Mouse (Mus musculus): ENCODE measurements around the gene Sept5.

Sept5 gene

DNA sequence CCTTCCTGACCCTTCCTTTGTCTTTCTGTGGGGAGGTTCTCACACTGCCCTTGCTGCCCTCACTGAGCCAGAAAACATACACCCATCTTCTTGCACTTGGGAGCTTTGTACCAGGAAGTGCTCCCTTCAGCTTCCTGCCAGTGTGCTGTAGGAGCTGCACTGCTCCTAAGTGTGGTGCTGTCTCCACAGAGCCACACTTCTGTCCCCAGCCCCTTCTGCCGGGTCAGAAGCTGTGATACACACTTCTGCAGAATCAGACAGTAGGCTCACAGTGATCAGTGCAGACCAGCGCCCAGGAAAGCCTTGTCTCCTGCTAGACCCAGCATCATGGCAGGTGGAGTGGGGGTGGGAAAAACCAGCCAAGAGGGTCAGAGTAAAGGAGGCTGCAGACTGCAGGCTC is 3.1 kb upstream of the Sept5 start:
- DNase-seq (ENCODE audit: low spot score in 2 of 2), result no peak

DNA sequence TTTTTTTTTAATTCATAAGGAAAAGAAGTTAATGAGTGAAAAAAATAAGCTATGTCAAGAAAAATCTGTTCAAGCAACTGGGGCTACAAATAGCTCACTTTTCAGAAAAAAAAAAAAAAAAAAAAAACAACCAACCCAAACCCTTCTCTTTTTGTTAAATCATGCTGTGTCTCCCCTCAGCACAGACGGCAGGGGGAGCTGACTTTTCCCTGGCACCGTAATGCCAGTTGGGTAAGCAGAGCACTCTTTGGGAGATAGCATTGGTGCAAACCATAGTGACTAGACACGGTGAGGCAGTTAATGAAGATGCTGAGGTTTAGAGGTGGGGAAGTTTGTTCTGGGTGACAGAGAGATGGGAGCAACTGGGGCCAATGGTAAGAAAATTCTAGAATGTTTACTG is 2.3 kb upstream of the Sept5 start:
- DNase-seq (ENCODE audit: low spot score in 2 of 2), result no peak

DNA sequence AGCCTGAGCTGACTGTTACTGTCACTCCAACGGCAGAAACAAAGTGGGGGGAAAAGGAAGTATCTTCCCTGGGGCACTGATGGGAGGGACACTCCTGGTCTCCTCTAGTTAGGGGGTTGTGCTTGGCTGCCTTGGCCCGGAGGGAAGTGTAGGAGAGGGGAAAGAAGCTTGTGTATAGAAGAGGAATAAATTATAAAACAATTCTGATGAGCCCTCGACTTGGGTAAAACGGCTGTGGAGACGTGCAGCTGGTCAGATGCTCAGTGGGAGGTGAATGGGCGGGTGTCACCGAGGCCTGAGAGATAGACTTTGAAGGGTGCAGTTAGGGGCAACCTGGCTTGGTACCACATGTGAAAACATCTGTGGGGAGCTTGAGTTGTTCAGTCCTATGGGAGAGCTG is 1.4 kb upstream of the Sept5 start:
- no peak for DNase-seq (ENCODE audit: low spot score in 2 of 2)

DNA sequence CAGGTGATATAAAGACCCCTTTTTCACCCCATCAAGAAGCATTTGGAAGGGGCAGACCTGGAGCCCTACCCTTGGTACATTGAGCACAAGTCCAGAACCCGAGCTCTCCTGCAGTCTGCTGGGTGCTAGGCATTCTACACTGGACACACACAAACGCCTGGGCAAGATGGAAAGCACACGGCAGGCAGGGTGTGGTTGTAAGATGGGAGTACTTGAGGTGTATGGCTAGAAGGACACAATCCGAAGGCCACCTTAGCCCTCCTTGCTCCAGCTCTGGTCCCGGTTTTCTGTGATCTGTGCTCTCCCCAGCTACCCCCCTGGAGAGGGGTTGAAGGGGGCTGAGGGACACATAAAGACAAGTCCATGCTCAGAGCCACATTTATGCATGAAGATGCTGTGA is 537 bp upstream of the Sept5 start:
- DNase-seq (ENCODE audit: low spot score in 2 of 2), result no peak

DNA sequence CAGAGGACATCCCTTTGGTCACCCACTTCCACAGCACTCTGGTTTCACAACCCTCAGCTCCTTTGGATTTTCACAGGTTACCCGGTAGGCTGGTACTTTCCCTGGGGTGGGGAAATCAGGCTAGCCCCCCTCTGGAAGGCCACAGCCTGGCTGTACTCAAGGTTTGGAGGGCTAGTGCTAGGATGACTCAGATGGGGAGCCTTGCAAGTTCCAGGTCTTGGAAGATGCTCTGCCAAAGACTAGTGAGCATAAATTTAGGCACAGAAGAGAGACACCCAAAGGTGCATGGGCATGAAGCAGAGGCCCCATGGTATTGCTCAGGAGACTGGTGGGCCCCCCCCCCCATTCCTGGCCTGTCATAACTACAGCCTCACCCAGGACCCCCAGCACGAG is 810 bp downstream of the Sept5 start:
- DNase-seq (ENCODE audit: low spot score in 2 of 2), result no peak

DNA sequence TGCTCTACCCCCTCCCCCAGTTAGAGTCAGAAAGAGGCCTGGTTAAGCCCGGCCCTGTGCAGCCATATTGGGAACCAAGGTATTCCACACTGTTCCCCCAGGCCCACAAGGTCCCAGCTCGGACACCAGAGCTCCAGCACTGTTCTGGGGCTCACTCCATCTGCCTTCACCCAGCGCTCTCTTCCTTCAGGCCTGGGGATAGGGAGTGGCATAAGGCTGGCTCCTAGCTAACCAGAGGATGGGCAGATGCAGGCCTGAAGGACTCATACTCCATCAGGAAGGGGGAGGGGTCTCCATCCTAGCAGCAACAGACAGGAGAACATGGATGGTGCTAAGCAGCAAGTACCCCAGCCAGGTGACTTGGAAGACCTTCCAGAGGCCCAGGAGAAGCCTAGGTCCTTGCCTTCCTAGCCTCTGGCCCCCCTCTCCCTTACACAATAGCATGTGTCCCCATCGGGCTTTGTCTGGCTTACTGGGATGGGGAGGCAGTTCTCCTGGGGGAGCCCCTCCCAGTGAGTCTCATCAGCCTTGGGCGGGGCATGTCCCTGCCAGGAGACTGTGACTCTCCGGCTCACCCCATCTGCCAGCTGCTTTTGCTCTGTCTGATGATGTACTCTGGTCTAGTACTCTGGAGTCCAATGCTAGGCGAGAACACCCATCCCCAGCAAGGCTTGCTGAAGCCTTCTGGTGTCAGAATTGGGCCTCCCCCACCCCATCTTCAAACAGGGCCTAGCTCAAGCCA is 1.4 kb downstream of the Sept5 start:
- DNase-seq (ENCODE audit: low spot score in 2 of 2), result no peak

DNA sequence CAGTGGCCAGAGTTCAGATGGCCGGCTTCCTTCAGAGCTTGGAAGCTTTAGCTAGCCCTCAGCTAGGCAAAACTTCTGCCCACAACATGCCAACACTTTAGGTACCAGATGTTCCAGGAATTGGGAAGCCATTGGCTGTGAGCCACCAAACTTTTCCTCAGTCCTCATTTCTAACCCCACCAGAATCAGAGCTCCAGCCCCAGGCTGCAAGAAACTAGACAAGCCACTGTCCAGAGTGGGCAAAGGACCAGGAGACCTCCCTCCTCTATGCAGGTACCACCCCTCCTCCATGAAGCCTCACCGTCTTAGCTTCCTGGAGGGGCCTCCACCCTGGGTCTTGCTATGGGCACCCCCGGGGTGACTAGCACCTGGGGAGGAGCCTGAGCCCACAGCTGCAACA is 2.6 kb downstream of the Sept5 start:
- DNase-seq (ENCODE audit: low spot score in 2 of 2), result no peak

DNA sequence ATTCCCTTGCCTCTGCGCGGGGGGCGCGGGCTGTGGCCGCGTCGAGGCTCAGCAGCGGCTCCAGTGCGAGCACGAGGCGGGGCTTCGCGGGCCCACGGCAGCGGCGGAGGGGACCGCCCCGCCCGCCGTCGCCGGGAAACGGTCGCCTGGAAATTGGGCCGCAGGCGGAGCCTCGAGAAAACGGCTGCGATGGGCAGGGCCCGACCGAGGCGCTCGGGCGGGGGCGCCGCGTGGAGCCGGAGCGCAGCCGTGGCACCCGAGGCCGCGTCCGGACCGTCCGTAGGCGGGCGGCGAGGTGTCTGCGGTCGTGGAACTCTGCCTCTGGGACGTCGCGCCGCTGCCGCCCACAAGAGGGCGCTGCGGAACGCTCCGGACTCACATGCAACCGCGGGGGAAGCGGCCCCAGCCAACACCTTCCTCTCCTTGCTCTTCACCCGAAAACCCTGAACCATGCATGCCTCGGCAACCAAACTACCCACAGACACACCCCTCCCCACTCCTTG is 3.3 kb downstream of the Sept5 start, which contains the start of gene Gm49601:
Gm49601 (minus strand) TSS at position 52 of the 503 bp plus-strand sequence.
- DNase-seq (ENCODE audit: low spot score in 2 of 2), result peak; percentile 55 to 70

DNA sequence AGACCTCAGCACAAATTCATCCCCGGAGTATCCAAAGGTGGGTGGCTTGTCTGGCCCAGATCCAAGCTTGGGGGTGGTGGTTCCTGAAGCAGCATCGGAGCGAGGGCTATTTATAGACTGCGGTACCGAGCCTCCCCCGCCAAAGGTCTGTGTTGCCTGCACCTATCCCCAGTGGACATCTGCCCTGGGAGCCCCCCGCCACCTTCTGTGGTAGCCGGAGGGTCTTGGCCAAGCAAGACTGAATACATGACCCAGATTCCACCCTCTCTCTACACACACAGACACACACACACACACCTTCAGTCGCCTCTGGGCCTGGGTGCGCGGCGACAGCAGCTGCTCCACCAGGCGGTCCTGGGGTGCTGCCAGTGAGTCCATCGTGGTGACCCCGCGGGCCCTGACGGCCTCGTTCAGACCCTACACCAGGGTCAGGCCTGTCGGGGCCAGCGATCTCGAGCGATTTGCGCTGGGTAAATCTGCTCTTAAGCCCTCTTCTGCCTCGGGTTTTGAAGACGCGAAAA is 3.9 kb downstream of the Sept5 start:
- no peak for DNase-seq (ENCODE audit: low spot score in 2 of 2)

DNA sequence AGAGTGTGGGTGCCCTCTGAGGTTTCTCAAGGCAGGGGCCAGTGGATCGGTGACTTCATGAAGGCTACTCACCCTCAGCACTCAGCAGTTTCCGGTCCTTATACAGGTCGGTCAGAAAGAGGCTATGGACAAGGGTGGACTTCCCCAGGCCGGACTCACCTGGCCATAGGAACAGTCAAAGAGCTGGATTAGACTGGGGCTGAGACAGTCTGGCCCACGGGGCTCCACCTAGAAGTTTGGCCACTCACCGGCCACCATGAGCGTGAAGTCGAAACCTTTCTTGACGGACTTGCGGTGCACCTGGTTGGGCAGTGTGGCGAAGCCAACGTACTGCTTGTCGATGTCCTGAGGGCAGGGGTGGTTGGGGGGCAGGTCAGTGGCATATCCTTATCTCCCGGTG is 4.7 kb downstream of the Sept5 start:
- DNase-seq (ENCODE audit: low spot score in 2 of 2), result no peak

DNA sequence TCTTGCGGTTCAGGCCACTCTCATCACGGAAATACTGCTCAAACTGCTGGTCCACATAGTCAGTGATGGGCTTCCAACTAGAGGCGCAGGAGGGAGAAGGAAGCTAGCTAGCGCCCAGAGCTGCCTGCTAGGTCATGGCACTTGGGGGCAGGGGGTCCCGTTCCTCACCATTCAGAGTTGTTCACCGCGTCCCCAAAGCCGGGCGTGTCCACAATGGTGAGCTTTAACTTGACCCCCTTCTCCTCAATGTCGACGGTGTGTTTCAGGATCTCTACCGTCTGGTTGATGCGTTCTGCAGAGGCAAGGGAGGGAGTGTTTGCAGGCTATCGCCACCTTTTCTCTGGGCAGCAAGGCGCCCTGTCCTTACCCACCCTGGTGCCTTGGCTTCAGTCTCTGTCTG is 5.1 kb downstream of the Sept5 start:
- no peak for DNase-seq (ENCODE audit: low spot score in 2 of 2)

DNA sequence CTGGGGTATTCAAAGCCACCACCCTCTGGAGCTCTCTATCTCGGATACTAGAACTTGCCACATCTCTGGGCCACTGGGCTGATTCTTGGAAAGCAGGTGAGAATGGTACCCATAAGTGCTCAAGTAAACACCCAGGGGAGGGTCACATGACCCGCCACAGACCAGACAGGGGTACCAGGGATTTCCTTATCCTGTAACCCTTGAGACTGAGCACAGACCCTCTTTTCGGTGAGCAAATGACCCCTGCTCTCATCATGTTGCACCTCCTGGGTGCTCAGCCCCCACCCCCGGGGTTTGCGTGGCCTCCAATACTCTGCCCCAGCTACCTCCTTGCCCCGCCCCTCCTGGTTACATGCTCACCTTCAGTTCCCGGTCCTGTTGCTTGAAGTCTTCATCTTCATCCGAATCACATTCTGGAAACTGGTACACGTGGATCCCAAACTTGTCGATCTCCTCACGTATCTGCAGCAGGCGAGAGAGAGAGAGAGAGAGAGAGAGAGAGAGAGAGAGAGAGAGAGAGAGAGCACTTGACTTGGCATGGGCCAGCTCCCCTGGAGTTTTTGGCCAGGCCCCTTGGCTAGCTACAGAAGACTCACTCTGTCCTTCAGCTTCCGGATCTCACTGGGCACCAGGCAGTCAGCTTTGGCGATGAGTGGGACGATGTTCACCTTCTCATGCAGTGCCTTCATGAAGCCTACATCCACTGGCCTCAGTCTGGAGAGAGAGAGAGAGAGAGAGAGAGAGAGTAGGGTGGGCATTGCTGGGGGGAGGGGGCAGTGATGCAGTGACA is 5.8 kb downstream of the Sept5 start:
- DNase-seq (ENCODE audit: low spot score in 2 of 2), result no peak

DNA sequence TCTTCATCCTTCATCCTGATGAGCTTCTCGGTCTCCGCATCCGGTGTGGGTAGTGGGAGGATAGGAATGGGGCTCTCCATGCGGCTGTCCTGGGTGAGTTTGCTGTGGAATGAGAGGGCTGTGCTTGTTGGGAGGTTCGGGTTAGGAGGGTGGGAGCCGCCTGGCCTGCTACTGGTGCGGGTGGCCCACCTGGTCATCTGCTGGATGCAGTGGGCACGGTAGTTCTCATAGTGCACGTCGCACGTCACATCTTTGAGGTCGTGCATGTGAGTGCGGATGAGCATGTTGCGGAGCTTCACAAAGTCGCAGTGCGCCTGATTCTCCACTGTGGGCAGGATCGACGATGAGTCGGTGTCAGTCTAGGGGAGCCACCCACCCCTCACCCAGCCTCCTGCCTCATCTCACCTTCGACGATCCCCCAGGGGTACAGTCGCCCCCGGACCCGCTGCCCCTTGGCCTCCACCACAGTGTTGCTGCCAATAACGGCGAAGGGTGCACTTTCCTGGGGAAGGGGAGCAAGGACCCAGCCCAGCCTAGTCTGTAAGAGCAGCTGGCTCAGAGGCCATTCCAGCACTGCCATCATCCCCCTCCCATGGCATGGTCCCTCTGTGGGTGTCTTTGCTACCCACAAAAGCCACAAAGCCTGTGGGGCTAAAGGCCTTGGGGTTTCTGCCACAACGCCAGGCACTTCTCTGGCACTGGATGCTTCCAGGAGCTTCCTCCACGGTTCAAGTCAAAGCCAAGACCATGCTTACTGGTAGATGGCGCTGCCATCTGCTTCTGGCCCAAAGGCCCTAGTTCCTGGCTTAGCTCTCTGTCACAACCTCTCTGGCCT is 6.6 kb downstream of the Sept5 start:
- DNase-seq (ENCODE audit: low spot score in 2 of 2), result no peak

DNA sequence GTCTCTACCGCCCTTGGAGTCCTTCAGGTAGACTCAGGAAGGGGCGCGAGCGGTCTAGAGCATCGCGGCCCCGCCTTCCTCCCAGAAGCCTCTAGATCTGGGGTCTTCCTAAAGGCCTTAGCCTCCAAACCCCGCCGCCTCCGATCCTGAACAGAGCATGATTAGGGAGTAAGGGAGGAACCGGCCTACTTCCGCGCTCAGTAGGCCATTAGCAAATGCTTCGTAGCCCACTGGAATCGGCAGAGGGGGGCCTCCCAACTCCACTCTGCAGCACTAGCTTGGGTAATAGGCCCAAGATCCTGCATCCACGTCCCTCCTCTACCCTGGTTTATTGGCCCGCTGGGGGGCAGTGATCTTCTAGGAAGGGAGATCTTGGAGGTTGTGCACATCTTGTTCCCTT is 7.7 kb downstream of the Sept5 start, which contains the start of gene Gp1bb:
Gp1bb (minus strand) TSS at position 385 of the 400 bp plus-strand sequence.
- no peak for DNase-seq (ENCODE audit: low spot score in 2 of 2)

DNA sequence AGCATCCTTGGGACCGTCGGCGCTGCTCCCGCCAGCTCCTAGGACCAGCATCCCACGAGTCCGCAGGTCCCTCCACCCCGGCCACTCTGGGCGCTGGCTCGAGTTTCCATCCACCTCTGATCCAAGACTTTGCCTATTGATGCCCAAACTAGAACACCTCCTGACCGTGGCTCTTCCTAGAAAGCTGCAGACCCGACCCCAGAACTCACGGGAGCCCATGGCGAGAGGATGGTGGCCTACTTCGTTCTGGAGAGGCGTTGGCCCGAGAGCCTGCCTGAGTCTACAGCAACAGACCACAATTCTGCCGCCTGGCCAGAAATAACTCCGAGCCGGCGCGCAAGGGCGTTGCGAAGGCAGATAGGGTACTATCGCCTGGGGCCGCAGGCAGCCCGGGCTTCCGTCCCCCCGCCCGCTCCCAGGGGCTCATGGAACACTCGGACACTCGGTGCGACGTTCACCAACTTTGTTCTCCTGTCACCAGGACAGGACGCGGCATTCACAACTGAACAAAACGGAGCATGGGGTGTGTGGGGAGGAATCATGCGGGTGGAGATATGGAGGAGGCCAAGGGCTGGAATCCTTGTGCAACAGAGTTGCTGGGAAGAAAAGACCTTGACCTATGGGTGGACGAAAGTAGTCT is 8.3 kb downstream of the Sept5 start:
- DNase-seq (ENCODE audit: low spot score in 2 of 2), result no peak

DNA sequence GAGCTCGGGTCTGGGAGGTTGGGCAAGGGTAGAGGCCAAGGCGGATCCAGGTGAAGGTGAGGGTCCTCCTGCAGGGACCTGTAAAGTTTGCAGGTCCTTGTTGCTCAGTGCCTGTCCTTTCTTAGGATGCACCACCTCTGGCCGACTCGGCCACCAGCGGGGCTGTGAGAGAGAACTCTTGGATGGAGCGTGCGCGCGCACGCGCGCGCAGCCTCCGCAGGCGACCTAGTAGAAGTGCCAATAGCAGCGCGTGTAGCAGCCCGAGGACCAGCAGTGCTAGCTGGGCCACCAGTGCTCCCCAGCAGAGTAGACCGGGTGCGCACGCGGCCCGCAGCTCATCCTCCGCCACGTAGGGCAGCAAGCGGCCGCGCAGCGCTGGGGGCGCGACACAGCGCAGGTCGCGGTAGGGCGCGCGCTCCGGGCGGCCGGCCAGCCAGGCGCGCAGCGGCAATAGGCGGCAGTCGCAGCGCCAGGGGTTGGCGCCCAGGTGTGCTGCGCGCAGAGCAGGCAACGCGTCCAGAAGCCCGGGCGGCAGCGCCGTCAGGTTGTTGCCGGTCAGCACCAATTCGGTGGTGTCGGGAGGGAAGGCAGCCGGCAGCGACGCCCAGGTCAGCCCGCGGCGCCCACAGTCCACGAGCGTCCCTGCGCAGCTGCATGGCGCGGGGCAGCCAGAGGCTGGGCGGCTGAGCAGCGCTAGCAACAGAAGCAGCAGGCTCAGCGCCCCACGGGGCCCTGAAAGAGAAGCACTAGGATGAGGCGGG is 9.0 kb downstream of the Sept5 start:
- DNase-seq (ENCODE audit: low spot score in 2 of 2), result no peak

DNA sequence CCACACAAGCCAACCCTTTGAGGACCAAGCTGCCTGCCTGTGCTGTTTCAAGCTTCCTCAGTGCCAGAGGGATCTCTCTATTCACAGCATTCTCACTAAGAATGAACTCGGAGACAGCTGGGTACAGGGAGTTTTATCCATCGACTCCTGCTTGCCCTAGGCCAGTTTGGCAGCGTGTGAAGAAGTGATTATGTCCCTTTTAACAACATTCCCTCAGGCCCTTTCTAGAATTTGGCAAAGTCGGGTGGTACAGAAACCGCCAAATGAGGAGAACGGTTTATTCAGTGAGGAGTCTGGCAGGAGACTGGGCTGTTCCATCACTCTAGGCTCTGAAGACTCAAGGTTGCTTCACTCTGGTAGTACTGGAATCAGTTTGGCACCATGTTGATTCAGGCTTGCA is 9.6 kb downstream of the Sept5 start:
- no peak for DNase-seq (ENCODE audit: low spot score in 2 of 2)

DNA sequence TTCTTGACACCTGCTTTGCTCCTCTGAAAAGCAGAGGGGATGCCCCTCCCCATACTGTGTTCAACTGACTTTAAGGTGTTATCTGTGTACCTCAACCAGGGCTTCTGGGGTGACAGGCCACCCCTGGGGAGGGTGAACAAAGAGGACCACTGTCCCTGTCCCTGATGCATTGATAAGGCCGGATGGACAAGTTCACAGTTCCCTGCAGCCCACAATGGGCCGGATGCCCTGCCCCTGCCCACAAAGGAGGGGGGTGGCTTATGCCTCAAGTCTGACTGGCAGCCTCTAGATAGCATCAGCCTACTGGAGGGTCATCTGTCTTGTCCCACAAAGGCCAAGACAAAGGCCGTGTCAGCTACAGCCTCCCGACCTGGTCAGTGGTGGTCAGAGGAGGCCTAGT is 10.6 kb downstream of the Sept5 start:
- no peak for DNase-seq (ENCODE audit: low spot score in 2 of 2)

DNA sequence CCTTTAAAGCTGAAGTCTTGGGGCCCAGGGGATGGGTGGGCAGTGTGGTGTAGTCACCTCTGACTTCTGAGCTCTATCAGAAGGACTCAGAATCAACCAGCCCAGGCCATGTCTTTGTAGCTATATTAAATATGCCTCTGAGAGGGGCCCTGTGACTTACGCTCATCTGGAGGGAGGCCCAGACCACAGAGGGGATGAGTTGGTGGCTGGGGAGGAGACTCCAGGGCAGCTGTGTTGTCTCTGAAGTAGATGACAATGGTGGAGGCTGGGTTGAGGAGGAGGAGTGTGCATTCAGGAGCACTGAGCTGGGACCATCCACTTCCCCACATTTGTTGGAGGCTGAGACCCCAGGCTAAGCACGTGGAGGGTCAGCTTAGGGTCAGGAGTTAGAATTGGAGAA is 11.5 kb downstream of the Sept5 start:
- DNase-seq (ENCODE audit: low spot score in 2 of 2), result no peak

DNA sequence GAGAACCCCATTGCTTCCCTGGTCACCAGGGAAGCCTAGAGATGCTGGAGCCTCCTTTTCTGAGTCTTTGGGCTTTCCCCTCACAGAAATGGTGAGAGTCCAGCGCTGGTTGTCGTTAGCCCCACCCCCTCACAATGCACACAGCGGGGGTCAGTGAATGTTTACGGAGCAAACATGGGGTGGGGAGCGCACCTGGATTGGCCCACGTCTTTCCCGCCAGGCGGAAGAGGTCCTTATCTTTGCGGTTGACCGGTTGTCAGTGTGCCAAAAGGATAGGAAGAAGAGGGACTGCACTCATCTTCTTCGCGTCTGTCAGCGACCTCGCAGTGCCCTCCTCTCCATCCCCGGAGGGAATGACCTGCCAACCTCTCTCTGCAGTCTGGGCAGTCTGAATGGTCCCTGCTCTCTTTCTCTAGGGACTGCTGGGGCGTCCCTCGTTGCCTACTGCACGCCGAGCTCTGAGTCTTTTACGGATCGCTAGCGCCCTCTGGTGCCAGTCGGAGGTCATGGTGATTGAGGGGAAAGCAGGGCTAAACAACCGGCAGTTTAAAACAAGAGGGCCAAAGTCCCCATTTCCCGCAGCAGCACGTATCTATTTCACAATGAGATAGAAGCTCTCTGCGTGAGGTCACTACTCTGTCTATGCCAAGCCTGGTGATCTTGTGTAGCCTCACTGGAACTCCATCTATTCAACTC is 12.2 kb downstream of the Sept5 start:
- peak; percentile 64 to 80 for DNase-seq (ENCODE audit: low spot score in 2 of 2)
